Mouse (Mus musculus) embryo, embryonic 10 days (tissue): ENCODE results near the gene Wnt16.
"Not testable (repeated sequence)": the region's sequence is repeated elsewhere in the genome, so short reads cannot be mapped to it uniquely, and the experiment has no call there.

Experiments
- DNase-seq: peaks from one replicate; pipeline ENCODE4 v3.0.0-alpha.2; 2015; ENCODE audit warnings: low spot score

Gene Wnt16

GRCm38 (mm10) chr6:22288004-22288736, at the start of gene Wnt16:
Wnt16 (plus strand) TSS chr6:22288227.
- DNase-seq, result peak; percentile 68

- DNase-seq, result no peak
Observed at GRCm38 (mm10) chr6:22243321-22243720, 44.7 kb upstream of the Wnt16 start.

- DNase-seq, result no peak
Observed at GRCm38 (mm10) chr6:22246696-22247095, 41.3 kb upstream of the Wnt16 start.

GRCm38 (mm10) chr6:22258784-22259183, 29.2 kb upstream of the Wnt16 start:
- no peak for DNase-seq

GRCm38 (mm10) chr6:22262519-22262918, 25.5 kb upstream of the Wnt16 start:
- DNase-seq, result no peak

- not testable (repeated sequence) for DNase-seq
Observed at GRCm38 (mm10) chr6:22264094-22264493, 23.9 kb upstream of the Wnt16 start.

- no peak for DNase-seq
Observed at GRCm38 (mm10) chr6:22266018-22266417, 22.0 kb upstream of the Wnt16 start.

GRCm38 (mm10) chr6:22267807-22268667, 20.0 kb upstream of the Wnt16 start:
- DNase-seq, result no peak

- DNase-seq, result no peak
Observed at GRCm38 (mm10) chr6:22268677-22269076, 19.4 kb upstream of the Wnt16 start.

GRCm38 (mm10) chr6:22269840-22270521, 18.0 kb upstream of the Wnt16 start:
- no peak for DNase-seq

GRCm38 (mm10) chr6:22277941-22278340, 10.1 kb upstream of the Wnt16 start:
- no peak for DNase-seq

GRCm38 (mm10) chr6:22280217-22280861, 7.7 kb upstream of the Wnt16 start:
- no peak for DNase-seq

GRCm38 (mm10) chr6:22282405-22282804, 5.6 kb upstream of the Wnt16 start:
- no peak for DNase-seq

GRCm38 (mm10) chr6:22288737-22289460, 872 bp downstream of the Wnt16 start:
- DNase-seq, result peak; percentile 74

- peak; percentile 60 for DNase-seq
Observed at GRCm38 (mm10) chr6:22289461-22290021, 1.5 kb downstream of the Wnt16 start.

GRCm38 (mm10) chr6:22290790-22291189, 2.8 kb downstream of the Wnt16 start:
- no peak for DNase-seq

GRCm38 (mm10) chr6:22292056-22292455, 4.0 kb downstream of the Wnt16 start:
- no peak for DNase-seq

- DNase-seq, result no peak
Observed at GRCm38 (mm10) chr6:22293922-22294321, 5.9 kb downstream of the Wnt16 start.

- no peak for DNase-seq
Observed at GRCm38 (mm10) chr6:22297028-22297427, 9.0 kb downstream of the Wnt16 start.

GRCm38 (mm10) chr6:22298059-22298458, 10.0 kb downstream of the Wnt16 start:
- no peak for DNase-seq
